Mouse (Mus musculus) mesoderm, embryonic 11.5 days (tissue): ENCODE measurements around the gene Ccr1.
A peak's percentile ranks its signal among the peaks of the same experiment; 100 is the strongest.

ENCODE experiments used
- DNase-seq: peaks from one replicate; pipeline ENCODE4 v3.0.0-alpha.2; 2012; ENCODE audit warnings: low read depth, low spot score

Ccr1 gene

DNA sequence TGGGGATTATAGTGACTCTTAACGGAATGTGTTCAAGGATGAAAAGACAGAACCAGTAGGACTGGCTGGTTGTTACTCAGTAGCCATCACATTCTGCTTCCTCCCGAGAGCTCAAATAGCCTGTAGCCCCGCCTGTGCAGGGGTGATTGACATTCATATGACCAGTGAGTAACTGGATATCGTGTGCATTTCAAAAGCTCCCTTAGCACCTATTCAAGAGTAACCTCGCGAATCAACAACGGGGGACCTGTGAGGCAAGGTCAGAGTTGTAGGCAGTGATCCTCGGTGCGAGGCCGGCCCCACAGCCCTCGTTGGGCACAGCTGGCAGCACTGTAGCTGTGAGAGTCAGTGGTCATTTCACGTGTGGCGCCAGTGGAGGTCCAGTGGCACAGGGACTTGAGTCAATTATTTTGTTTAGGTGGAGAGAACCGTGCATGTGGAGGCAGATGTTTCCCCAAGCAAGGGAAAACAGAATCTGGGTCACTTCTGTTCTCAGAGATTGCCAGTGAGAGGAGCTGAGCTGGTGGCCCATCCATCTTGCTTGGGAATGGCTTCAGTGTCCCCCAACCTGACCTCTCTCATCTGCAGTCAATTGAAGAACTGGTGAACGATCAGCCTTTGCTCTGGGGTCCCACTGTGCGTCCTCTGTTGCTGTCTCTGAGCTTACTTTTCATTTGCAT is 41.1 kb downstream of the Ccr1 start:
- DNase-seq: no peak

DNA sequence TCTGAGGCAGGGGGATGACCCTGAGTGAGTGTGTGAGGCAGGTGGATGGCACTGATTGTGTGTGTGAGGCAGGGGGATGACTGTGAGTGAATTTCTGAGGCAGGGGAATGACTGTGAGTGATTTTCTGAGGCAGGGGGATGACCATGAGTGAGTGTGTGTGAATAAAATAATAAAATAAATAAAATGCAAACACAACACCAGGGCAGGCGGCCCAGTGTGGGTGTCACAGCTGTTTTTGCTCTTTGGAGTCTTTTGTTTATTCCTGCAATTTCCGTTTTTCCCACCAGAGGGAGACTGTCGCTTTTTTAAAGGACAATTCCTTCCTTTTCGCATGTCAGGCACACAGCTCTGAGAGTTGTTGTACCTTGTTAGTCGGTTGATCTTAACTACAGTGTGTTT is 42.5 kb downstream of the Ccr1 start:
- peak; percentile 84 for DNase-seq

DNA sequence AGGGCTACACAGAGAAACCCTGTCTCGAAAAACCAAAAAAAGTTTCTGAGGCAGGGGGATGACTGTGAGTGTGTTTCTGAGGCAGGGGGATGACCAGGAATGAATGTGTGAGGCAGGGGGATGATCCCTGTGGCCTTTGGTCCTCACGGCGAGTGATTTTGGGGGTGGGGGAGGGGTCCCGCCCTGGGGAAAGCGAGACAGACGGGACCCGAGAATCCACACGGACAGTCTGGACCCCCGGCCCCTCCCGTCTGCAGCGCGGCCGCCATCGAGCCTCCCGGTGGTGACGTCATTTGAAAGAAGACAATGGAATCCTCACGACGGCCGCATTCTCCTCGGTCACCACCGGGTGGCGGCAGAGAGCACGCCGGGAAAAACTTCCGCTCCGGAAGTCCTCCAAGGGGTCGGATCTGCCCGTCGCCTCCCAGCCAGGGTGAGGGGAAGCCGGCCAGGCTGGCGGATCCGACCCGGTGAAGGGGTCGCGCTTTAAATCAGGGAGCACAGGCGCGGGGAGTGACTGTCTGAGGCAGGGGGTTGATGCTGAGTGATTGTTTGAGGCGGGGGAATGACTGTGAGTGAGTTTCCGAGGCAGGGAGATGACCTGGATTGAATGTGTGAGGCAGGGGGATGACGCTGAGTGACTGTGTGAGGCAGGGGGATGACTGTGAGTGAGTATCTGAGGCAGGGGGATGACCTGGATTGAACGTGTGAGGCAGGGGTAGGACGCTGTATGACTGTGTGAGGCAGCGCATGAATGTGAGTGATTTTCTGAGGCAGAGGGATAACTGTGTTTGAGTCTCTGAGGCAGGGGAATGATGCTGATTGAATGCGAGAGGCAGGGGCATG is 43.2 kb downstream of the Ccr1 start:
- peak; percentile 53 for DNase-seq

DNA sequence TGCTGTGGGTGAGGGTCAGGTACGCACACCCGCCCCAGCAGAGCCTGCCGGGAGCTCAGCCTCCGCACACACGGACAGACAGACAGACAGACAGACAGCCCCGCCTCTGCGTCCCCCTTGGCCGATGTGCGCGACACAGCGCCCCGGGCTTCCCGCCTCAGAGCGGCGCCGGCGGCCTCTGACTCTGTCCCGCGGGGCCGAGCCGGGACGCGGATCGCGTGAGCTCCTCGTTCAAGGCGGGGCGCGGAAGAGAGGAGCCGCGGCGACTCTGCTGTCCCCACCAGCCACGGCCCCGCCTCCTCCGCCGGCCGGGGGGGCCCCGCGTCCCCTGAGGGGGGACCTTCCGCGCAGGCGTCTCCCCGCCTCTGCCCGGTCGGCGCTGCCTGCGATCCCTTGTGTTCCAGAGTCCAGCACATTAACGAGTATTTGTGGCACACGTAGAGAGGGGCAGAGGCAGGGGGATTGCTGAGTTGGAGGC is 43.9 kb downstream of the Ccr1 start:
- DNase-seq: peak; percentile 79

DNA sequence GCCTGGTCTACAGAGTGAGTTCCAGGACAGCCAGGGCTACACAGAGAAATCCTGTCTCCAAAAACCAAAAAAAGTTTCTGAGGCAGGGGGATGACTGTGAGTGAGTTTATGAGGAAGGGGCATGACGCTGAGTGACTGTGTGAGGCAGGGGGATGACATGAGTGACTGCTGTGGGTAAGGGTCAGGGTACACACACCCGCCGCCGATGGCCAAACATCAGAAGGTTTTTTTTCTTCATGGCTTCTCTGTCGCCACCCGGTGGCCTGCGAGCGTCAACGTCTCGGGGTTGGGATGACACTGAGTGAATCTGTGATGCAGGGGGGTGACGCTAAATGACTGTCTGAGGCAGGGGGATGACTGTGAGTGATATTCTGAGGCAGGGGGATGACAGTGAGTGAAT is 44.5 kb downstream of the Ccr1 start:
- peak; percentile 79 for DNase-seq

DNA sequence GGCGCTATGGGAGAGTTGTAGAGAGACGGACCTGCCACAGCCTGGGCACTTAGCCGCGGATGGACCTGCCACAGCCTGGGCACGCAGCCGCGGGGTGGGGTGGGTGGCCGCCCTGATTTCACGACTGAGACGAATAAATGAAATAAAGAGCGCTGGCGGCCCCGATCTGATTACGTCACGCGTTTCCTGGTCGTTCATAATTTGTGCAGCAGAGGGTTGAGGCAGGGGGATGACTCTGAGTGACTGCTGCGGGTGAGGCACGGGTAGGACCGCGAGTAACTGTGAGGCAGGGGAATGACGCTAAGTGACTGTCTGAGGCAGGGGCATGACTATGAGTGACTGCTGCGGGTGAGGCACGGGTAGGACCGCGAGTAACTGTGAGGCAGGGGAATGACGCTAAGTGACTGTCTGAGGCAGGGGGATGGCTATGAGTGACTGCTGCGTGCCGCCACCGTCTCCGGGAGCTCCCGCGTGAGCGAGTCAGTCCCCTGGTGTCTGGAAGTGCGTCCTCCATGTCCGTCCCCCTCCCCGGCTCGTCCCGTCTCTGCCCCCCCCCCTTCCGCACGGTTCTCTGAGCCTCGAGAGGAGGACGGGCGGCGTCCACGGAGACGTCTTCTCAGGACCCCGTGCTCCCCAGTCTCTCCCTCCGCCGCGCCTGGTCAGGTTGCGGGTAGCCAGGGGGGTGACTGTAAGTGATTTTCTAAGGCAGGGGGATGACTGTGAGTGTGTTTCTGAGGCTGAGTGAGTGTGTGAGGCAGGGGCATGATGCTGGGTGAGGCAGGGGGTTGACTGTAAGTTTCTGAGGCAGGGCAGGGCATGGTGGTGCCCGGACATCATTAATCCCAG is 45.1 kb downstream of the Ccr1 start:
- peak; percentile 51 for DNase-seq
